Mouse (Mus musculus) forebrain, embryonic 14.5 days (tissue): ENCODE data around the gene Ucn2. TPM values are rescaled to one million over a fixed set of nuclear protein-coding genes. Genes with fewer than 3 reads are reported as not detected.

Source experiments
- ATAC-seq: fragments of 200-750 bp; cut with Nextera tagmentation; 2 replicates; pipeline ENCODE4 v1.8.0; 2017; ENCODE audit warnings: mild to moderate bottlenecking, moderate library complexity
- DNase-seq: peaks from one replicate; pipeline ENCODE4 v3.0.0-alpha.2; 2015; ENCODE audit warnings: low spot score
- H3K27ac ChIP-seq: fragments of 300-500 bp; sonication (generic); 2 replicates; pipeline ENCODE4 v1.5.1; 2014; ENCODE audit warnings: low read depth, mild to moderate bottlenecking, control low read depth, low read length, moderate library complexity
- H3K27me3 ChIP-seq: fragments of 300-500 bp; sonication (generic); replicated peaks from 2 replicates; pipeline ENCODE4 v1.6.1; 2014; ENCODE audit warnings: low read length, control low read depth, mixed read lengths; ENCODE audit not compliant: control insufficient read depth, insufficient read depth
- H3K36me3 ChIP-seq: fragments of 300-500 bp; sonication (generic); 2 replicates; pipeline ENCODE4 v1.6.1; 2014; ENCODE audit warnings: low read length, control low read depth; ENCODE audit not compliant: control insufficient read depth, insufficient read depth
- H3K4me1 ChIP-seq: fragments of 300-500 bp; sonication (generic); 2 replicates; pipeline ENCODE4 v1.6.1; 2014; ENCODE audit warnings: antibody characterized with exemption, low read length, control low read depth; ENCODE audit not compliant: control insufficient read depth, insufficient read depth
- H3K4me2 ChIP-seq: fragments of 300-500 bp; sonication (generic); 2 replicates; pipeline ENCODE4 v1.6.1; 2014; ENCODE audit warnings: mild to moderate bottlenecking, control low read depth, low read length
- H3K4me3 ChIP-seq: fragments of 300-500 bp; sonication (generic); 2 replicates; pipeline ENCODE4 v1.5.1; 2014; ENCODE audit warnings: low read depth, low read length, control low read depth
- H3K9ac ChIP-seq: fragments of 300-500 bp; sonication (generic); 2 replicates; pipeline ENCODE4 v1.6.1; 2014; ENCODE audit warnings: mild to moderate bottlenecking, low read length, control low read depth, moderate library complexity
- H3K9me3 ChIP-seq: fragments of 300-500 bp; sonication (generic); replicated peaks from 2 replicates; pipeline ENCODE4 v1.6.1; 2016; ENCODE audit warnings: low read length, control low read depth, mixed read lengths; ENCODE audit not compliant: control insufficient read depth
- WGBS: fragments of 180-500 bp; shearing (Covaris S2); extraction: QIAGEN DNeasy Blood & Tissue Kit; methylation state at CpG from one replicate; pipeline ENCODE4 v1.1.7; 2014; 5-methylcytosine and 5-hydroxymethylcytosine counted together
- polyA plus RNA-seq: library from polyadenylated mRNA; unstranded; fragments of >200 nt; fragmentation: Nextera tagmentation; extraction: Ambion mirVana; gene quantifications from 2 replicates; pipeline ENCODE4 v1.2.1, GENCODE M21; 2014

Gene Ucn2
- polyA plus RNA-seq, 1 experiment from 2014 or later = 0.15 TPM

DNA sequence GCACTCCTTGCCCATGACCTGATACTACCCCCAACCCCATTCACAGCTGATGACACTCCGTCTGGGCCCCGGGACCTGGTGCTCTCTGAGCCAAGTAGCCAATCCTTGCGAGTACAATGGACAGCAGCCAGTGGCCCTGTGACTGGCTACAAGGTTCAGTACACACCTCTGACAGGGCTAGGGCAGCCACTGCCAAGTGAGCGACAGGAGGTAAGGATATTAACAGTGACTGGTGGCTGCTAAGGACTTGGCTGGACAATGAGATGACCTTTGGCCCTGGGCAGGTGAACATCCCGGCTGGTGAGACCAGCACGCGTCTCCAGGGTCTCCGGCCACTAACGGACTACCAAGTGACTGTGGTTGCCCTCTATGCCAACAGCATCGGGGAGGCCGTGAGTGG, 30.0 kb upstream of the Ucn2 start:
- H3K4me2 ChIP-seq = no peak overlapping the region
- no peaks in the 10 kb centered on the region for H3K4me1 ChIP-seq
- DNase-seq = no peak
- no peaks in the 10 kb centered on the region for H3K9me3 ChIP-seq
- 0 out of 2 replicates have a peak, but pooled peaks cover 2% of the 10 kb centered on the region for H3K36me3 ChIP-seq
- no peak overlapping the region for H3K27ac ChIP-seq
- peaks cover 14% of the 10 kb centered on the region; the same call in 1 of the 2 replicates for H3K27me3 ChIP-seq
- no peak overlapping the region for H3K9ac ChIP-seq
- H3K4me3 ChIP-seq = no peak overlapping the region
- WGBS = 92% methylated on average over 11 of the region's 11 CpGs
- no peak for ATAC-seq

DNA sequence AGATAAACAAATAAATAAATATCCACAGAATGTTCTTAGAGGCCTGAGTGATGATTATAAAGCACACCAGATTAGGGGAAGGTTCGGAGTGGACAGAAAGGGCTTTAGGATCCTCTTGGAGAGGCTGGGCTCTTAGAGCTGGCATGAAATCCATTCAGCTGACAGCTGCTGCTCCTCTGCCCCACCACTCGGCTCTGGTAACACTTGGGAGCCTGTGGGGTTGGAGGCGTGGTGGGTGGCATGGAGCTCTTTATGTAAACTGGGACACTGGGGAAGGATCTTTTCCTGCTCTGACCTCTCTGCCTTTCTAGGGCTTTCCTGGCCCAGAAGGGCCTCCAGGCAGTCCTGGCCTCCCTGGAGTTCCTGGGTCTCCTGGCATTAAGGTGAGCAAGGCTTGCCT, 22.2 kb upstream of the Ucn2 start:
- no peak overlapping the region for H3K27ac ChIP-seq
- DNase-seq (no peak), ATAC-seq (no peak)
- H3K4me2 ChIP-seq = no peak overlapping the region
- H3K9ac ChIP-seq = no peak overlapping the region
- H3K4me1 ChIP-seq = no peaks in the 10 kb centered on the region
- H3K9me3 ChIP-seq = no peaks in the 10 kb centered on the region
- no peaks in the 10 kb centered on the region for H3K36me3 ChIP-seq
- H3K4me3 ChIP-seq = no peak overlapping the region
- WGBS = 77% methylated on average over 3 of the region's 3 CpGs
- no peaks in the 10 kb centered on the region for H3K27me3 ChIP-seq

DNA sequence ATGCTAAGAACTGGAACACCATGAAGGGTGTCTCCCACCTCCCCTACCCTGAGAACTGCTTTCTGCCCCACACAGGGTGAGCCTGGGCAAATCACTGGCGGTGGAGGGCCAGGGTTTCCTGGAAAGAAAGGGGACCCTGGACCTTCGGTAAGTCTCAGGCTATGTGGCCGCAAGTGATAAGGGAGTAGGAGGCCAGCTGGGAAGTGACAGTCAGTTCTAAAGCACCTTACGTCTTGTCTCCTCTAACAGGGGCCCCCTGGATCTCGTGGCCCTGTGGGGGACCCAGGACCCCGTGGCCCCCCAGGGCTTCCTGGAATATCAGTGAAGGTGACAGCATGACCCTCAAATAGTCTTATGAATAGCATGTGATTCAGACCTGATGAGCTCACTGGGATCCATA, 21.5 kb upstream of the Ucn2 start:
- Histone ChIP-seq H3K4me1 (no peaks in the 10 kb centered on the region), H3K27ac (no peak overlapping the region), H3K27me3 (no peaks in the 10 kb centered on the region), H3K36me3 (no peaks in the 10 kb centered on the region), H3K9me3 (no peaks in the 10 kb centered on the region), H3K9ac (no peak overlapping the region), H3K4me2 (no peak overlapping the region), H3K4me3 (no peak overlapping the region)
- 80% methylated on average over 6 of the region's 6 CpGs for WGBS
- DNase-seq (no peak), ATAC-seq (no peak)

DNA sequence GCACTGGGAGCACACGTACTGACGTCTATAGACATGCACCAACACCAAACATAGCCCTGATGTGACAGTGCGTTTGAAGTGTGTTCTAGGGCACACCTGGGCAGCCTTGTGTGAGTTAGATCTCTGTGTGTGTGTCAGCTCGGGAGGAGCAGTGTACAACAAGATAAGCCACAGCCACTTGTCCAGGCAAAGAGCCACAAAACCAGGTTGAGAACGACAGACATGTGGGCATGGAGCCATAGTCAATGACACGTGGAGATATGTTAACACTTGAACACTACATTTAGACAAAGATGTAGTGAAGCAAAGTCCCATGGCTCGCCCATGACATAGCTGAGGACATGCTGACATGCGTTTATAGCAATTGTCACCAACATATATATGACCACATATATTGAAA, 15.2 kb upstream of the Ucn2 start:
- Histone ChIP-seq H3K9ac (no peak overlapping the region), H3K27ac (no peak overlapping the region), H3K4me1 (no peaks in the 10 kb centered on the region), H3K4me2 (no peak overlapping the region), H3K4me3 (no peak overlapping the region), H3K36me3 (no peaks in the 10 kb centered on the region), H3K9me3 (no peaks in the 10 kb centered on the region), H3K27me3 (no peaks in the 10 kb centered on the region)
- WGBS = 81% methylated on average over 8 of the region's 8 CpGs
- ATAC-seq (no peak), DNase-seq (no peak)

DNA sequence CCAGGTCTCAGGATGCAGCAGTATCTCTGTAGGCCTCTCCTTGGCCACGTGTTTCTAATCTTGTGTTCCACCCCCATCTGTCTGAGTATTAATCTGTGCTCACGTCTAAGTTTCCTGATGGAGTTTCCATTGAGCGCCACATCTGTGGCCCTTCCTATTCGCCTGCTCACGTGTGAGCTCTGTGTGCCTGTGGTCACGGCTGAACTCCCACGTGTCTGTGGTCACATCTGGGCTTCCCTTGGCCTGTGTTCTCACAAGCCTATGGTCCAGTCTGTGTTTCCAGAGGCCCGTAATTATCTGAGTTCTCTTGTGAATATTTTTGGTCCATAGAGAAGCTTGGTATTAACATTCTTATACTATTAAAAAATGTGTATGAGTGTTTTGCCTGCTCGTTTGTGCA, 9.3 kb upstream of the Ucn2 start:
- H3K4me3 ChIP-seq = no peak overlapping the region
- H3K9me3 ChIP-seq = no peaks in the 10 kb centered on the region
- no peak overlapping the region for H3K9ac ChIP-seq
- H3K4me2 ChIP-seq = no peak overlapping the region
- H3K27me3 ChIP-seq = no peaks in the 10 kb centered on the region
- ATAC-seq = no peak
- H3K36me3 ChIP-seq = no peaks in the 10 kb centered on the region
- H3K27ac ChIP-seq = no peak overlapping the region
- WGBS = 82% methylated on average over 9 of the region's 9 CpGs
- no peak for DNase-seq
- no peaks in the 10 kb centered on the region for H3K4me1 ChIP-seq

DNA sequence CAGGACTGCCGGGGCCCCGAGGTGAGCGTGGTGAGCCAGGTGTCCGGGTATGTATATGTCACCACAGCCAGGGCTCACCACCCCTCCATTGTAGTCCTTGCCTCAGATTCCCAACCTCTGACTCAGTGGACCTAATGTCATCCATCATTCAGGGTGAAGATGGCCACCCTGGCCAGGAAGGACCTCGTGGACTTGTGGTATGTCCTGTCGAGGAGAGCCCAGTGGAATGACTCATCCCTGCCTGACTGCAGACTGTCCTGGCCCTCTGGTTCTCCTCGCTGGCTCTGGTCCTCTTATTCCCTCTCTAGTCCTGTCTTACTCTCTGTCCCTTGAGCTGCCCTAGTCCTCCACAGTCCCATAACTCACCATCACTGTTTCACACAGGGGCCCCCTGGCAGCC, 7.8 kb upstream of the Ucn2 start:
- H3K9ac ChIP-seq = no peak overlapping the region

DNA sequence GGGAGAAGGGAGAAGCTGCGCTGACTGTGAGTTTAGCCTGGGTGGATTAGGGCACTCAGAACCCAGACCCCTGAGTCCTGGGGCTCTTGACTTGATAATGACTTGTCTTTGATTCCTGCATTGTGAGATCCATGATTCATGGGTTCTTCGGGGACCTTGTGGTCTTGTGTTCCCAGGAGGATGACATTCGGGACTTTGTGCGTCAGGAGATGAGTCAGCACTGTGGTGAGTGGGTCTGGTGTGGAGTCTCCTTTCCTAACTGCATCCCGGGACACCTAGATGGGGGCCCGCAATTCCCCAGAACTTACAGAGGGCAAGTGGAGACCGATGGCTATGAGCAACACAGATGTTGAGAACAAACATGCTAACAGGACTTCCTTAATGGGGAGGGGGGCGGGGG, 3.3 kb upstream of the Ucn2 start:
- Histone ChIP-seq H3K9me3 (no peaks in the 10 kb centered on the region), H3K36me3 (no peaks in the 10 kb centered on the region), H3K4me1 (no peaks in the 10 kb centered on the region), H3K27me3 (no peaks in the 10 kb centered on the region), H3K4me2 (no peak overlapping the region), H3K4me3 (no peak overlapping the region), H3K9ac (no peak overlapping the region), H3K27ac (no peak overlapping the region)
- WGBS = 87% methylated on average over 8 of the region's 8 CpGs
- ATAC-seq = no peak
- DNase-seq = no peak

More for the DNA sequence above, 7.8 kb upstream of the Ucn2 start:
- no peak overlapping the region for H3K4me3 ChIP-seq
- H3K27ac ChIP-seq = no peak overlapping the region
- no peaks in the 10 kb centered on the region for H3K9me3 ChIP-seq
- 78% methylated on average over 7 of the region's 7 CpGs for WGBS
- H3K4me1 ChIP-seq = no peaks in the 10 kb centered on the region
- no peak overlapping the region for H3K4me2 ChIP-seq
- DNase-seq = no peak
- no peaks in the 10 kb centered on the region for H3K27me3 ChIP-seq
- ATAC-seq = no peak
- no peaks in the 10 kb centered on the region for H3K36me3 ChIP-seq

DNA sequence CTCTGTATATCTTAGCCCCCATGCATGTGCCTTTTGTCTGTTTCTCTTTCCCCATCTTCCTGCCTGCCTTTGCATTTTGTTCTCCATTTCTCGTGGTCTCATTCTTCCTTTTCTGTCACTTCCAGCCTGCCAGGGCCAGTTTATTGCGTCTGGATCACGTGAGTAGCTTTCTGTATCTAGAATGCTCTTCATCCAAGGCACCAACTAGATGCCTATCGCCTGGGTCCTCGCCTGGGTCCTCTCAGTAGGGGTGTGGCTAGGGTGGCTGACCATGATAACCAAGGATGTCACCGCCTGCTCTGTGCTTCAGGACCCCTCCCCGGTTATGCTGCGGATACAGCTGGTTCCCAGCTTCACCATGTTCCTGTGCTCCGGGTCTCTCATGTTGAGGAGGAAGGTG, 2.6 kb upstream of the Ucn2 start:
- Histone ChIP-seq H3K27me3 (no peaks in the 10 kb centered on the region), H3K4me1 (no peaks in the 10 kb centered on the region), H3K4me3 (no peak overlapping the region), H3K9ac (no peak overlapping the region), H3K27ac (no peak overlapping the region), H3K4me2 (no peak overlapping the region), H3K9me3 (no peaks in the 10 kb centered on the region), H3K36me3 (no peaks in the 10 kb centered on the region)
- WGBS = 85% methylated on average over 9 of the region's 9 CpGs
- ATAC-seq (no peak), DNase-seq (no peak)

DNA sequence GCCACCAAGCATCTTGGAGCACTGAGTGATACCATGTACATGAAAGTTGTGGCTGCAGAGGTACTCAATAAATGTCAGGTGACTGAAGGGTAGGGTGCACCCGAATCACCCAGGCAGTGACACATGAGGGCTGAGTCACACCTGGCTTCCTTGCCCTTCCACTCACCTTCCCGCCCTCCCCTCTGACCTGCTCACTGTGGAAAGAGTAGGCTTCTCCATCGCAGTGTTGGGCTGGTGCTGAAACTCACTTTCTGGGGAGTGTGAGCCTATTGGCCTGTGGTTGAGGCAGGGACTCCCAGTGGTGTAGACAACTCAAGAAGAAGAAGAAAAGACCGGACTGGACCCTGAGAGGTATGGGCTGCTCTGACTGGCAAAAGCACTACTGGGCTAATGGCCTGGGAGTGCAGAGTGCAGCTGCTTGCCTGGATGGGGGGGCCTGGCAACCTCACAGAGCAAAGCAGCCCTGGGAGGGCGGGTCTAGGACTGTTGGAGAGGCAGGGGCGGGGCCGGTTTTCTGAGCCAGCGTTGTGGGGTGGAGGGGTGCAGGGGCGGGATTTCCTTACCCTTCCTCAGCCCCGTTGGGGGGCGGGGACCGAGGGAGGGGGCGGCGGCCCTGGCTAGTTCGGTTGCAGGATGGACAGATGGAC, 2.0 kb downstream of the Ucn2 start:
- no peak for ATAC-seq
- no peaks in the 10 kb centered on the region for H3K9me3 ChIP-seq
- no peak overlapping the region for H3K27ac ChIP-seq
- peak overlapping the region; percentile 12; the same call in 1 of the 2 replicates for H3K4me2 ChIP-seq
- H3K4me1 ChIP-seq = peaks cover 9% of the 10 kb centered on the region
- no peaks in the 10 kb centered on the region for H3K27me3 ChIP-seq
- DNase-seq = no peak
- no peaks in the 10 kb centered on the region for H3K36me3 ChIP-seq
- no peak overlapping the region for H3K4me3 ChIP-seq
- no peak overlapping the region for H3K9ac ChIP-seq
- 21% methylated on average over 15 of the region's 15 CpGs for WGBS
